Mouse (Mus musculus) lung, postnatal 0 days (tissue): ENCODE measurements around the gene Pagr1b. TPM values are rescaled to one million over a fixed set of nuclear protein-coding genes. Genes with fewer than 3 reads are reported as not detected.
A peak's percentile ranks its signal among the peaks of the same experiment; 100 is the strongest.

Experiments used
- ATAC-seq: fragments of 200-750 bp; cut with Nextera tagmentation; 2 replicates; pipeline ENCODE4 v1.8.0; 2017; ENCODE audit warnings: moderate library complexity
- DNase-seq: peaks from one replicate; pipeline ENCODE4 v3.0.0-alpha.2; 2016; ENCODE audit warnings: low spot score
- H3K27ac ChIP-seq: fragments of 300-500 bp; sonication (generic); 2 replicates; pipeline ENCODE4 v1.5.1; 2014; ENCODE audit warnings: antibody characterized with exemption, mild to moderate bottlenecking, low read length, mixed read lengths
- H3K27me3 ChIP-seq: fragments of 300-500 bp; sonication (generic); replicated peaks from 2 replicates; pipeline ENCODE4 v1.6.1; 2014; ENCODE audit warnings: low read length, mixed read lengths; ENCODE audit not compliant: insufficient read depth
- H3K36me3 ChIP-seq: fragments of 300-500 bp; sonication (generic); 2 replicates; pipeline ENCODE4 v1.6.1; 2014; ENCODE audit warnings: low read length, mixed read lengths; ENCODE audit not compliant: insufficient read depth
- H3K4me1 ChIP-seq: fragments of 300-500 bp; sonication (generic); 2 replicates; pipeline ENCODE4 v1.6.1; 2014; ENCODE audit warnings: antibody characterized with exemption, low read depth, low read length, mixed read lengths; ENCODE audit not compliant: insufficient read depth
- H3K4me2 ChIP-seq: fragments of 300-500 bp; sonication (generic); replicated peaks from 2 replicates; pipeline ENCODE4 v1.6.1; 2014; ENCODE audit warnings: low read depth, mild to moderate bottlenecking, low read length, moderate library complexity, mixed read lengths
- H3K4me3 ChIP-seq: fragments of 300-500 bp; sonication (generic); 2 replicates; pipeline ENCODE4 v1.5.1; 2014; ENCODE audit warnings: low read depth, low read length
- H3K9ac ChIP-seq: fragments of 300-500 bp; sonication (generic); replicated peaks from 2 replicates; pipeline ENCODE4 v1.6.1; 2014; ENCODE audit warnings: low read depth, mild to moderate bottlenecking
- H3K9me3 ChIP-seq: fragments of 300-500 bp; sonication (generic); 2 replicates; pipeline ENCODE4 v1.6.1; 2016; ENCODE audit warnings: low read length, mixed read lengths
- CTCF ChIP-seq: IDR thresholded peaks from 2 replicates; pipeline ENCODE4 v1.5.1; 2016; ENCODE audit warnings: antibody characterized with exemption, mild to moderate bottlenecking
- EP300 ChIP-seq: IDR thresholded peaks from 2 replicates; pipeline ENCODE4 v1.6.1; 2016; ENCODE audit warnings: antibody characterized with exemption, mild to moderate bottlenecking, control low read depth
- WGBS: fragments of 180-500 bp; shearing (Covaris S2); extraction: QIAGEN DNeasy Blood & Tissue Kit; methylation state at CpG from one replicate; pipeline ENCODE4 v1.1.7; 2014; 5-methylcytosine and 5-hydroxymethylcytosine counted together
- polyA plus RNA-seq: library from polyadenylated mRNA; unstranded; fragments of >200 nt; fragmentation: Nextera tagmentation; extraction: Ambion mirVana; gene quantifications from 2 replicates; pipeline ENCODE4 v1.2.1, GENCODE M21; 2015

Pagr1b gene
- polyA plus RNA-seq, 1 experiment from 2014 or later = 1.1 TPM

- DNase-seq (no peak), ATAC-seq (no peak)
- Histone ChIP-seq H3K36me3 (peaks cover 7% of the 10 kb centered on the region), H3K27ac (no peak overlapping the region), H3K9me3 (no peaks in the 10 kb centered on the region), H3K9ac (no peak overlapping the region), H3K4me2 (no peak overlapping the region), H3K27me3 (no peaks in the 10 kb centered on the region), H3K4me1 (peaks cover 5% of the 10 kb centered on the region), H3K4me3 (no peak overlapping the region)
- TF ChIP-seq EP300 = no peak
- TF ChIP-seq CTCF = no peak
- 80% methylated on average over 6 of the region's 6 CpGs for WGBS
Measured at GRCm38 (mm10) chr7:126978841-126979240, 37.4 kb downstream of the Pagr1b start.

- 18% methylated on average over 14 of the region's 14 CpGs for WGBS
- peak; percentile 27; the same call in 1 of the 2 replicates for ATAC-seq
- peak overlapping the region; percentile 99 for H3K27ac ChIP-seq
- H3K9ac ChIP-seq = peak overlapping the region; percentile 98
- no peaks in the 10 kb centered on the region for H3K27me3 ChIP-seq
- H3K9me3 ChIP-seq = no peaks in the 10 kb centered on the region
- H3K36me3 ChIP-seq = peaks cover 7% of the 10 kb centered on the region
- peak overlapping the region; percentile 99 for H3K4me3 ChIP-seq
- H3K4me2 ChIP-seq = peak overlapping the region; percentile 83
- peaks cover 5% of the 10 kb centered on the region for H3K4me1 ChIP-seq
- peak; percentile 35 for DNase-seq
- TF ChIP-seq EP300 = peak; percentile 28; the same call in 1 of the 2 replicates
- TF ChIP-seq CTCF = no peak
Measured at GRCm38 (mm10) chr7:126976878-126977459, 39.3 kb downstream of the Pagr1b start.

DNA sequence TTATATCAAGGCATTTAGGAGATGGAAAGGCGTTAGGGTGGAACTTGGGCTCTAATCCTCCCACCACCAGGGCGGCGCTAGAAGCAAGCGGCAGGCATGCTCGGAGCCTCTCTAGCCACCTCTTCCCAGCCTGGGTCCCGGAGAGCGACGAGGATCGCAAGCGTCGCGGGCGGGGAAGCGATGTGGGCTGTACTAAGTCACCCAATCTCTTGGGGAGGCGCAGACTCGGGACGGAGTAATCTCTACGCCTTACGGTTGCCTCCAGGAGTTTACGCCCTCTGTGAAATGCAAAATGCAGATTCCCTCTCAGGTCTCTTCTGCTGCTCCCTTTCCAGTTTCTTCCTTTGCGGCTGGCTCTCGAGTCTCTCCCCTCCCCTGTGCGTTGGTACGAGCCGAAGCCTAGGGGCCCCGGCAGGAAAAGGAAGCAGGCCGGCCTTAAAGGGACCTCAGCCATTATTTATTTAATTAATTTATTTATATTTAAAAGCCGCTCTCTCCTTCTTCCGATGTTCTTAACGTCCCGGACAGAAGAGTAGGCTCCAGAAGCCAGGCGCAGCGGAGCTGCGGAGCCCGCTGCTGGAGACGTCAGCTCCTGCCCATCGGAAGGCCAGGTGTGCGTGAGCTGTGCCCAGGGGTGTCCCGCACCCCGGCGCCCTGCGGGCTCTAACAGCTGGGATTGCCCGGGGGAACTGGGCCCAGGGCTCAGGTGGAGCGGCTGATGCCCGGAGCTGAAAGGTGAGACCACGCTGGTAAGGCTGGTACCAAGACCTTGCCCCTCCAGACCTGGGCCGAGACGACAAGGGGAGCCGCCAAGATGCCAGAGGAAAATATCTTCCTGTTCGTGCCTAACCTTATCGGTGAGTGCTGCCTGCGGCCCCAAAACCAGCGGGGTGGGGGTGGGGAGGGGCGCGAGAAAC is 40.1 kb downstream of the Pagr1b start, which contains the start of gene Cdiptos:
Gene Cdiptos (minus strand): TSS at position 149 of the 917 bp plus-strand sequence.
- peak within 1 kb of the TSS; percentile 83 for H3K4me2 ChIP-seq

DNA sequence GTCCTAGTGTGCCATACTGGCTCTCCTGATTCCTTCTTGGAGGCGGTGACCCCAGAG is 40.6 kb downstream of the Pagr1b start, which contains the start of gene Cdipt:
Gene Cdipt (plus strand): TSS at position 22 of the 57 bp plus-strand sequence.
- TF ChIP-seq CTCF (no peak), EP300 (no peak)
- H3K9me3 ChIP-seq = no peaks in the 10 kb centered on the region
- H3K4me2 ChIP-seq = peak within 1 kb of the TSS; percentile 83
- 0% methylated on average over 1 of the region's 1 CpGs for WGBS
- peak within 1 kb of the TSS; percentile 99 for H3K4me3 ChIP-seq
- H3K36me3 ChIP-seq = peaks cover 7% of the 10 kb centered on the region
- DNase-seq (no peak), ATAC-seq (no peak)
- peaks cover 5% of the 10 kb centered on the region for H3K4me1 ChIP-seq
- H3K9ac ChIP-seq = peak within 1 kb of the TSS; percentile 98
- H3K27me3 ChIP-seq = no peaks in the 10 kb centered on the region
- H3K27ac ChIP-seq = peak within 1 kb of the TSS; percentile 99

More for the DNA sequence above, 40.1 kb downstream of the Pagr1b start, which contains the start of gene Cdiptos:
- Histone ChIP-seq H3K4me1 (peaks cover 5% of the 10 kb centered on the region), H3K9ac (peak within 1 kb of the TSS; percentile 98), H3K36me3 (peaks cover 7% of the 10 kb centered on the region), H3K4me3 (peak within 1 kb of the TSS; percentile 99), H3K9me3 (no peaks in the 10 kb centered on the region), H3K27me3 (no peaks in the 10 kb centered on the region), H3K27ac (peak within 1 kb of the TSS; percentile 99)
- TF ChIP-seq EP300 (peak; percentile 66; the same call in 1 of the 2 replicates), CTCF (peak; percentile 98)
- DNase-seq = peak; percentile 98
- WGBS = 1% methylated on average over 51 of the region's 55 CpGs
- peak; percentile 96 for ATAC-seq

DNA sequence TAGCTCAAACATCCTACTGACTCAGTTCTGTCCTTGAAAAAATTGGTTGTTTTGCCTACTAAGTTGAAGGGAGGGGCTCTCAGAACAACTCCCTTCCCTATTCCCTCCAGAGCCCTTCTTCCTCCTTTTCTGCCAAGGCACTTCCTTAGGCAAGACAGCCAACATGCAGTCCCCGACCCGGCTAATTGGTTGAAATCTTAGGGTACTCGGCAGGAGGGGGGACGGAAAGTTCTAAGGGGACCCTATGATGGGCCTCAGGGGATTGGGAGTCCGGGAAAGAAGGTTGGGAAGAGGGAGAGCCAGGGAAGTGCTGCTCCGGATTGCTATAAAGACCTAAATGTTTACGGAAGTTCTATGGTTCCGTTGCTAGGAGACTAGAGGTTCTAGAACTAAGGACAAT is 40.8 kb downstream of the Pagr1b start:
- Histone ChIP-seq H3K9me3 (no peaks in the 10 kb centered on the region), H3K27me3 (no peaks in the 10 kb centered on the region), H3K4me2 (peak overlapping the region; percentile 83), H3K36me3 (peaks cover 7% of the 10 kb centered on the region), H3K27ac (peak overlapping the region; percentile 48; the same call in 1 of the 2 replicates), H3K4me1 (peaks cover 5% of the 10 kb centered on the region), H3K4me3 (peak overlapping the region; percentile 99; the same call in 1 of the 2 replicates), H3K9ac (no peak overlapping the region)
- TF ChIP-seq EP300 (no peak), CTCF (no peak)
- DNase-seq = peak; percentile 33
- 13% methylated on average over 8 of the region's 8 CpGs for WGBS
- ATAC-seq = no peak

GRCm38 (mm10) chr7:126967361-126967760 is 48.9 kb downstream of the Pagr1b start:
- Histone ChIP-seq H3K27ac (no peak overlapping the region), H3K4me2 (no peak overlapping the region), H3K9ac (no peak overlapping the region), H3K27me3 (0 out of 2 replicates have a peak, but pooled peaks cover 5% of the 10 kb centered on the region), H3K4me3 (no peak overlapping the region), H3K9me3 (no peaks in the 10 kb centered on the region), H3K36me3 (no peaks in the 10 kb centered on the region), H3K4me1 (no peaks in the 10 kb centered on the region)
- DNase-seq = no peak
- 74% methylated on average over 5 of the region's 6 CpGs for WGBS
- ATAC-seq = no peak
- no peak for TF ChIP-seq EP300
- no peak for TF ChIP-seq CTCF
